11 mouse cellular contexts compared by ENCODE assay signal in the genomic region with DNA sequence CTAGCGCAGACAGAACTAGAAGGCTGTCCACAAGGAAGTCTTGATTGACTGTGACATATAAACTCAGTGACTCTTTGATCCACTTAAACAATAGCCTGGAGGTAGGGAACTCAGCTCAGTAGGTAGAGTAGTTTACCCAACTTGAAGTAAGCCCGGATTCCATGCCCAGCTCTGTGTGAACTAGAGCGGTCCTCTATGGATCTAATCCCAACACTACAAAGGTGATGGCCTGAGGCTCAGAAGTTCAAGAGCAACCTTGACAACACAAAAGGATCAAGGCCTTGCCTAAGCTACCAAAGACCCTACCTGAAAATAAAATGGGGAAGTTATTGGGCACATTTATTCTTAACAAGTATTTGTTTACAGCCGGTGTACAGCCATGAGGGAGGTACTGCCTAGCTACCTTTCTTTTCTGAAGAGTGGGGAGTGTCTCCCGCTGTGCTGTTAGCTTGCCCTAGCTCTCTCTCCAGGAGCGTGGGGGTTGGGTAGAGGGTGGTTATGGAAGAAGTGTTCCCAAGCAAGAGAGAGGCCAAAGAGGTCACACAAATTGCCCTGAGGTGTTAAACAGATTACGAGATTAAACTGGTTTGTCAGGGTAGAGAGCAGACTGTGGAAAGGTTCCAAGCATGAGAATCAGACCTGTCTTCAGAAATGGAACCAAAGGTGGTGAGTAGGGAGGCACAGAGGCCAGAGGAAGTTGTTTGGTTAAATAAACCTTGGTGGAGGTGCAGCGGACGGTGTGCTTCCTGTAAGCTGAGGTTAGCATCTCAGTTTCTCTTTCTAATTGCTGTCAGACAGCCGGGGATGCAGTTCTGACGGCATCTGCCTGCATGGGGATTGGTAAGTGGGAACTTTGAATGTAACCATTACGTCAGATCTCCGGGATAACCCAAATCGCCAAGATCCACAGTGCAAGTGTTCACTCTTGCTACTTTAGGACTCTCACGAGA.
DNase-seq lines count a peak whose midpoint lies in the region; ATAC-seq lines count a peak whose summit lies in the region.
"Had no signal": no experiment of that assay in that cellular context is flagged by ENCODE, and none has a peak within 500 bp of the region (broad histone marks: within the 10 kb centered on the region; RNA-seq: fewer than 3 reads in every experiment).

No protein-coding gene starts in this region.

- WGBS in large intestine, adult 2 months = 52% methylated on average over 15 of the region's 15 CpGs
- WGBS in intestine, embryonic 15.5 days = 72% methylated on average over 15 of the region's 15 CpGs

- H3K9ac ChIP-seq in intestine, embryonic 15.5 days = no peak overlapping the region
- H3K9ac ChIP-seq: embryonic facial prominence, embryonic 12.5 days; liver, embryonic 15.5 days had no signal

- no peak overlapping the region for H3K4me3 ChIP-seq in intestine, embryonic 15.5 days (replicated peaks)
- H3K4me3 ChIP-seq: embryonic facial prominence, embryonic 12.5 days; liver, embryonic 15.5 days had no signal

- DNase-seq in urinary bladder, postnatal 14 days (ENCODE audit: low spot score) = peak; percentile 48
- no peak for DNase-seq in urinary bladder, postnatal 10 days (ENCODE audit: low spot score)
- peak; percentile 65 for DNase-seq in large intestine, adult 2 months (ENCODE audit: low read depth, low spot score)
- peak; percentile 37 for DNase-seq in thymus, postnatal 4 days
- DNase-seq in layer of hippocampus, postnatal 25 days (ENCODE audit: extremely low spot score in 1 of 2, low spot score in 1 of 2) = no peak
- DNase-seq: heart, postnatal 36 days; right cerebral cortex, adult 18-20 months had no signal

- H3K4me1 ChIP-seq in intestine, embryonic 15.5 days (replicated peaks) = no peaks in the 10 kb centered on the region
- H3K4me1 ChIP-seq: liver, embryonic 15.5 days had no signal

- ATAC-seq in common myeloid progenitor, adult 5-6 weeks (replicated peaks; ENCODE audit: low read depth, poor library complexity, severe bottlenecking) = peak; percentile 23; the same call in 1 of the 2 replicates
- ATAC-seq in intestine, embryonic 15.5 days = no peak

- H3K9me3 ChIP-seq in intestine, embryonic 15.5 days = no peaks in the 10 kb centered on the region
- H3K9me3 ChIP-seq: embryonic facial prominence, embryonic 12.5 days; liver, embryonic 15.5 days had no signal

- H3K27me3 ChIP-seq in intestine, embryonic 15.5 days (replicated peaks) = no peaks in the 10 kb centered on the region
- H3K27me3 ChIP-seq: embryonic facial prominence, embryonic 12.5 days had no signal

- no peaks in the 10 kb centered on the region for H3K36me3 ChIP-seq in intestine, embryonic 15.5 days
- H3K36me3 ChIP-seq: liver, embryonic 15.5 days had no signal

- H3K27ac ChIP-seq in intestine, embryonic 15.5 days = no peak overlapping the region
- H3K27ac ChIP-seq: embryonic facial prominence, embryonic 12.5 days; liver, embryonic 15.5 days had no signal

- no peak overlapping the region for H3K4me2 ChIP-seq in intestine, embryonic 15.5 days (replicated peaks)
- H3K4me2 ChIP-seq: embryonic facial prominence, embryonic 12.5 days; liver, embryonic 15.5 days had no signal

Comparison
In these comparisons a context has a peak if more than half of its experiments do, and no peak if none do; other contexts are left out.
1. DNase-seq: peak in urinary bladder, postnatal 14 days (single experiment), large intestine, adult 2 months (single experiment) and thymus, postnatal 4 days (single experiment); none in urinary bladder, postnatal 10 days (single experiment) and layer of hippocampus, postnatal 25 days (0 of 2).